Mouse (Mus musculus): ENCODE results near the gene Fto. TPM values are rescaled to one million over a fixed set of nuclear protein-coding genes. Genes with fewer than 3 reads are reported as not detected.
A peak's percentile ranks its signal among the peaks of the same experiment; 100 is the strongest.

Fto gene
- polyA plus RNA-seq, 1 experiment from 2014 or later: 43.5 TPM

GRCm38 (mm10) chr8:91488086-91488783 is 174.9 kb downstream of the Fto start:
- Histone ChIP-seq H3K79me2 (ENCODE audit: inconsistent target) (no peaks in the 10 kb centered on the region), H3K36me3 (ENCODE audit: inconsistent target) (no peaks in the 10 kb centered on the region), H3K27ac (no peak overlapping the region), H3K4me3 (ENCODE audit: inconsistent target) (no peak overlapping the region)
- WGBS (ENCODE audit: missing documents): 80% methylated on average over 13 of the region's 13 CpGs

- Histone ChIP-seq H3K4me3 (ENCODE audit: inconsistent target) (no peak overlapping the region), H3K27ac (no peak overlapping the region), H3K36me3 (ENCODE audit: inconsistent target) (no peaks in the 10 kb centered on the region), H3K79me2 (ENCODE audit: inconsistent target) (no peaks in the 10 kb centered on the region)
- 97% methylated on average over 10 of the region's 10 CpGs for WGBS (ENCODE audit: missing documents)
These were observed 175.6 kb downstream of the Fto start for GRCm38 (mm10) chr8:91488784-91489450.

- no peak overlapping the region for H3K27ac ChIP-seq
- 90% methylated on average over 5 of the region's 5 CpGs for WGBS (ENCODE audit: missing documents)
These were observed 176.7 kb downstream of the Fto start for GRCm38 (mm10) chr8:91490065-91490464.

GRCm38 (mm10) chr8:91493373-91493772 is 180.0 kb downstream of the Fto start:
- H3K36me3 ChIP-seq (ENCODE audit: inconsistent target): no peaks in the 10 kb centered on the region
- H3K27ac ChIP-seq: no peak overlapping the region
- WGBS (ENCODE audit: missing documents): 94% methylated on average over 8 of the region's 8 CpGs
- no peaks in the 10 kb centered on the region for H3K79me2 ChIP-seq (ENCODE audit: inconsistent target)
- no peak overlapping the region for H3K4me3 ChIP-seq (ENCODE audit: inconsistent target)

More at GRCm38 (mm10) chr8:91490065-91490464, 176.7 kb downstream of the Fto start:
- H3K36me3 ChIP-seq (ENCODE audit: inconsistent target): no peaks in the 10 kb centered on the region
- no peak overlapping the region for H3K4me3 ChIP-seq (ENCODE audit: inconsistent target)
- H3K79me2 ChIP-seq (ENCODE audit: inconsistent target): no peaks in the 10 kb centered on the region

GRCm38 (mm10) chr8:91494501-91495259 is 181.4 kb downstream of the Fto start:
- no peak overlapping the region for H3K4me3 ChIP-seq (ENCODE audit: inconsistent target)
- no peaks in the 10 kb centered on the region for H3K79me2 ChIP-seq (ENCODE audit: inconsistent target)
- no peak overlapping the region for H3K27ac ChIP-seq
- no peaks in the 10 kb centered on the region for H3K36me3 ChIP-seq (ENCODE audit: inconsistent target)
- WGBS (ENCODE audit: missing documents): 84% methylated on average over 10 of the region's 10 CpGs

- Histone ChIP-seq H3K36me3 (ENCODE audit: inconsistent target) (no peaks in the 10 kb centered on the region), H3K27ac (no peak overlapping the region), H3K79me2 (ENCODE audit: inconsistent target) (no peaks in the 10 kb centered on the region), H3K4me3 (ENCODE audit: inconsistent target) (no peak overlapping the region)
- 95% methylated on average over 2 of the region's 2 CpGs for WGBS (ENCODE audit: missing documents)
These were observed 181.9 kb downstream of the Fto start for GRCm38 (mm10) chr8:91495260-91495601.

GRCm38 (mm10) chr8:91496000-91496399 is 182.7 kb downstream of the Fto start:
- Histone ChIP-seq H3K79me2 (ENCODE audit: inconsistent target) (no peaks in the 10 kb centered on the region), H3K27ac (no peak overlapping the region), H3K4me3 (ENCODE audit: inconsistent target) (no peak overlapping the region), H3K36me3 (ENCODE audit: inconsistent target) (no peaks in the 10 kb centered on the region)

- Histone ChIP-seq H3K27ac (no peak overlapping the region), H3K79me2 (ENCODE audit: inconsistent target) (no peaks in the 10 kb centered on the region), H3K4me3 (ENCODE audit: inconsistent target) (no peak overlapping the region), H3K36me3 (ENCODE audit: inconsistent target) (no peaks in the 10 kb centered on the region)
- 87% methylated on average over 7 of the region's 7 CpGs for WGBS (ENCODE audit: missing documents)
These were observed 183.6 kb downstream of the Fto start for GRCm38 (mm10) chr8:91496936-91497335.

- no peaks in the 10 kb centered on the region for H3K36me3 ChIP-seq (ENCODE audit: inconsistent target)
- H3K4me3 ChIP-seq (ENCODE audit: inconsistent target): no peak overlapping the region
- H3K79me2 ChIP-seq (ENCODE audit: inconsistent target): no peaks in the 10 kb centered on the region
- H3K27ac ChIP-seq: no peak overlapping the region
- WGBS (ENCODE audit: missing documents): 94% methylated on average over 9 of the region's 9 CpGs
These were observed 185.3 kb downstream of the Fto start for GRCm38 (mm10) chr8:91498611-91499010.

- H3K79me2 ChIP-seq (ENCODE audit: inconsistent target): no peaks in the 10 kb centered on the region
- no peak overlapping the region for H3K4me3 ChIP-seq (ENCODE audit: inconsistent target)
- 100% methylated on average over 2 of the region's 2 CpGs for WGBS (ENCODE audit: missing documents)
- H3K36me3 ChIP-seq (ENCODE audit: inconsistent target): no peaks in the 10 kb centered on the region
- no peak overlapping the region for H3K27ac ChIP-seq
These were observed 186.0 kb downstream of the Fto start for GRCm38 (mm10) chr8:91499303-91499702.

GRCm38 (mm10) chr8:91501960-91502600 is 188.8 kb downstream of the Fto start:
- WGBS (ENCODE audit: missing documents): 77% methylated on average over 11 of the region's 11 CpGs
- H3K79me2 ChIP-seq (ENCODE audit: inconsistent target): no peaks in the 10 kb centered on the region
- H3K36me3 ChIP-seq (ENCODE audit: inconsistent target): no peaks in the 10 kb centered on the region
- H3K27ac ChIP-seq: peak overlapping the region; percentile 25; the same call in 1 of the 2 replicates
- H3K4me3 ChIP-seq (ENCODE audit: inconsistent target): no peak overlapping the region

- no peaks in the 10 kb centered on the region for H3K79me2 ChIP-seq (ENCODE audit: inconsistent target)
- no peak overlapping the region for H3K27ac ChIP-seq
- no peak overlapping the region for H3K4me3 ChIP-seq (ENCODE audit: inconsistent target)
- 97% methylated on average over 5 of the region's 5 CpGs for WGBS (ENCODE audit: missing documents)
- no peaks in the 10 kb centered on the region for H3K36me3 ChIP-seq (ENCODE audit: inconsistent target)
These were observed 189.5 kb downstream of the Fto start for GRCm38 (mm10) chr8:91502791-91503190.

GRCm38 (mm10) chr8:91504360-91504759 is 191.0 kb downstream of the Fto start:
- Histone ChIP-seq H3K79me2 (ENCODE audit: inconsistent target) (no peaks in the 10 kb centered on the region), H3K4me3 (ENCODE audit: inconsistent target) (no peak overlapping the region), H3K36me3 (ENCODE audit: inconsistent target) (no peaks in the 10 kb centered on the region), H3K27ac (no peak overlapping the region)
- 93% methylated on average over 3 of the region's 3 CpGs for WGBS (ENCODE audit: missing documents)

- Histone ChIP-seq H3K27ac (no peak overlapping the region), H3K79me2 (ENCODE audit: inconsistent target) (no peaks in the 10 kb centered on the region), H3K36me3 (ENCODE audit: inconsistent target) (no peaks in the 10 kb centered on the region), H3K4me3 (ENCODE audit: inconsistent target) (no peak overlapping the region)
- WGBS (ENCODE audit: missing documents): 97% methylated on average over 10 of the region's 10 CpGs
These were observed 191.6 kb downstream of the Fto start for GRCm38 (mm10) chr8:91504891-91505290.
